Mouse (Mus musculus): Measurements from ENCODE around the gene Cd164l2. TPM values are rescaled to one million over a fixed set of nuclear protein-coding genes. Genes with fewer than 3 reads are reported as not detected.

Cd164l2 gene
- polyA plus RNA-seq, 2 experiments: 0.06 TPM; not detected in 1

GRCm38 (mm10) chr4:133175998-133176760 is 35.8 kb upstream of the Cd164l2 start:
- WGBS (ENCODE audit: insufficient replicate concordance): 79% methylated on average over 14 of the region's 14 CpGs
- Histone ChIP-seq H3K4me2 (ENCODE audit: low read depth) (no peak overlapping the region), H3K36me3 (replicated peaks; ENCODE audit: control insufficient read depth, insufficient read depth, low read depth) (peaks cover 8% of the 10 kb centered on the region), H3K4me3 (ENCODE audit: insufficient read depth in 1 of 2, low read depth in 2 of 2, low read length in 2 of 2) (no peak overlapping the region), H3K4me1 (replicated peaks; ENCODE audit: control insufficient read depth in 2 of 2, insufficient read depth in 2 of 2, low read length in 1 of 2) (peaks cover 18 to 37% of the 10 kb centered on the region in 2 experiments), H3K9me3 (ENCODE audit: control insufficient read depth, low read length) (no peaks in the 10 kb centered on the region), H3K9ac (replicated peaks) (no peak overlapping the region), H3K27ac (no peak overlapping the region), H3K27me3 (ENCODE audit: control insufficient read depth, insufficient read depth, low read length) (no peaks in the 10 kb centered on the region)
- ATAC-seq (ENCODE audit: insufficient read depth) (no peak), DNase-seq (ENCODE audit: low read depth in 3 of 3, low spot score in 3 of 3) (no peak)
- no peak for TF ChIP-seq EP300 (IDR thresholded peaks at IDR 0.05; ENCODE audit: low read depth)
- TF ChIP-seq CTCF (IDR thresholded peaks at IDR 0.05; ENCODE audit: low read depth): no peak

GRCm38 (mm10) chr4:133176761-133177403 is 35.0 kb upstream of the Cd164l2 start:
- Histone ChIP-seq H3K9ac (replicated peaks) (no peak overlapping the region), H3K36me3 (replicated peaks; ENCODE audit: control insufficient read depth, insufficient read depth, low read depth) (peaks cover 8% of the 10 kb centered on the region), H3K4me2 (ENCODE audit: low read depth) (no peak overlapping the region), H3K4me3 (ENCODE audit: insufficient read depth in 1 of 2, low read depth in 2 of 2, low read length in 2 of 2) (no peak overlapping the region), H3K4me1 (replicated peaks; ENCODE audit: control insufficient read depth in 2 of 2, insufficient read depth in 2 of 2, low read length in 1 of 2) (peaks cover 18 to 34% of the 10 kb centered on the region in 2 experiments), H3K27ac (no peak overlapping the region; the same call in 1 of the 2 replicates), H3K27me3 (ENCODE audit: control insufficient read depth, insufficient read depth, low read length) (no peaks in the 10 kb centered on the region), H3K9me3 (ENCODE audit: control insufficient read depth, low read length) (no peaks in the 10 kb centered on the region)
- TF ChIP-seq EP300 (IDR thresholded peaks at IDR 0.05; ENCODE audit: low read depth): no peak
- no peak for TF ChIP-seq CTCF (IDR thresholded peaks at IDR 0.05; ENCODE audit: low read depth)
- no peak for DNase-seq (ENCODE audit: low read depth in 3 of 3, low spot score in 3 of 3)
- ATAC-seq (ENCODE audit: insufficient read depth): no peak
- WGBS (ENCODE audit: insufficient replicate concordance): 89% methylated on average over 18 of the region's 18 CpGs

GRCm38 (mm10) chr4:133178305-133178704 is 33.6 kb upstream of the Cd164l2 start:
- H3K27me3 ChIP-seq (ENCODE audit: control insufficient read depth, insufficient read depth, low read length): no peaks in the 10 kb centered on the region
- ATAC-seq (ENCODE audit: insufficient read depth): peak; percentile 78
- H3K4me2 ChIP-seq (ENCODE audit: low read depth): peak overlapping the region; percentile 47
- H3K4me3 ChIP-seq (ENCODE audit: insufficient read depth in 1 of 2, low read depth in 2 of 2, low read length in 2 of 2): no peak overlapping the region
- TF ChIP-seq EP300 (IDR thresholded peaks at IDR 0.05; ENCODE audit: low read depth) (no peak), CTCF (IDR thresholded peaks at IDR 0.05; ENCODE audit: low read depth) (no peak)
- no peaks in the 10 kb centered on the region for H3K9me3 ChIP-seq (ENCODE audit: control insufficient read depth, low read length)
- H3K4me1 ChIP-seq (replicated peaks; ENCODE audit: control insufficient read depth in 2 of 2, insufficient read depth in 2 of 2, low read length in 1 of 2): peaks cover 18 to 27% of the 10 kb centered on the region in 2 experiments
- DNase-seq (ENCODE audit: low read depth in 3 of 3, low spot score in 3 of 3): peak in 1 of 3 experiments; percentile 62
- H3K36me3 ChIP-seq (replicated peaks; ENCODE audit: control insufficient read depth, insufficient read depth, low read depth): peaks cover 8% of the 10 kb centered on the region
- H3K9ac ChIP-seq (replicated peaks): peak overlapping the region; percentile 27; the same call in 1 of the 2 replicates
- peak overlapping the region; percentile 71 for H3K27ac ChIP-seq
- 15% methylated on average over 5 of the region's 5 CpGs for WGBS (ENCODE audit: insufficient replicate concordance)

GRCm38 (mm10) chr4:133179258-133179657 is 32.7 kb upstream of the Cd164l2 start:
- peaks cover 15 to 27% of the 10 kb centered on the region in 2 experiments for H3K4me1 ChIP-seq (replicated peaks; ENCODE audit: control insufficient read depth in 2 of 2, insufficient read depth in 2 of 2, low read length in 1 of 2)
- H3K9ac ChIP-seq (replicated peaks): no peak overlapping the region
- no peak overlapping the region for H3K27ac ChIP-seq
- TF ChIP-seq CTCF (IDR thresholded peaks at IDR 0.05; ENCODE audit: low read depth) (no peak), EP300 (IDR thresholded peaks at IDR 0.05; ENCODE audit: low read depth) (no peak)
- no peaks in the 10 kb centered on the region for H3K9me3 ChIP-seq (ENCODE audit: control insufficient read depth, low read length)
- H3K36me3 ChIP-seq (replicated peaks; ENCODE audit: control insufficient read depth, insufficient read depth, low read depth): peaks cover 8% of the 10 kb centered on the region
- H3K4me3 ChIP-seq (ENCODE audit: insufficient read depth in 1 of 2, low read depth in 2 of 2, low read length in 2 of 2): no peak overlapping the region
- WGBS (ENCODE audit: insufficient replicate concordance): 84% methylated on average over 7 of the region's 7 CpGs
- DNase-seq (ENCODE audit: low read depth in 3 of 3, low spot score in 3 of 3) (no peak), ATAC-seq (ENCODE audit: insufficient read depth) (no peak)
- no peaks in the 10 kb centered on the region for H3K27me3 ChIP-seq (ENCODE audit: control insufficient read depth, insufficient read depth, low read length)
- H3K4me2 ChIP-seq (ENCODE audit: low read depth): no peak overlapping the region

- Histone ChIP-seq H3K4me3 (ENCODE audit: insufficient read depth in 1 of 2, low read depth in 2 of 2, low read length in 2 of 2) (no peak overlapping the region), H3K4me2 (ENCODE audit: low read depth) (no peak overlapping the region), H3K9me3 (ENCODE audit: control insufficient read depth, low read length) (no peaks in the 10 kb centered on the region), H3K4me1 (replicated peaks; ENCODE audit: control insufficient read depth in 2 of 2, insufficient read depth in 2 of 2, low read length in 1 of 2) (peaks cover 14 to 15% of the 10 kb centered on the region in 2 experiments), H3K27me3 (ENCODE audit: control insufficient read depth, insufficient read depth, low read length) (no peaks in the 10 kb centered on the region), H3K27ac (no peak overlapping the region), H3K9ac (replicated peaks) (no peak overlapping the region), H3K36me3 (replicated peaks; ENCODE audit: control insufficient read depth, insufficient read depth, low read depth) (peaks cover 19% of the 10 kb centered on the region)
- 83% methylated on average over 8 of the region's 8 CpGs for WGBS (ENCODE audit: insufficient replicate concordance)
- no peak for TF ChIP-seq EP300 (IDR thresholded peaks at IDR 0.05; ENCODE audit: low read depth)
- TF ChIP-seq CTCF (IDR thresholded peaks at IDR 0.05; ENCODE audit: low read depth): no peak
- DNase-seq (ENCODE audit: low read depth in 3 of 3, low spot score in 3 of 3) (no peak), ATAC-seq (ENCODE audit: insufficient read depth) (no peak)
These were observed 29.4 kb upstream of the Cd164l2 start for GRCm38 (mm10) chr4:133182439-133183033.

All from liver, embryonic 14.5 days (tissue).